Mouse (Mus musculus) naive thymus-derived CD4-positive, alpha-beta T cell, adult 2 months (primary cell): Measurements from ENCODE around the gene Prl7a1.

ENCODE experiments used
- DNase-seq: peaks from one replicate; pipeline ENCODE4 v3.0.0-alpha.2; 2011; ENCODE audit warnings: low read depth

Gene Prl7a1

DNA sequence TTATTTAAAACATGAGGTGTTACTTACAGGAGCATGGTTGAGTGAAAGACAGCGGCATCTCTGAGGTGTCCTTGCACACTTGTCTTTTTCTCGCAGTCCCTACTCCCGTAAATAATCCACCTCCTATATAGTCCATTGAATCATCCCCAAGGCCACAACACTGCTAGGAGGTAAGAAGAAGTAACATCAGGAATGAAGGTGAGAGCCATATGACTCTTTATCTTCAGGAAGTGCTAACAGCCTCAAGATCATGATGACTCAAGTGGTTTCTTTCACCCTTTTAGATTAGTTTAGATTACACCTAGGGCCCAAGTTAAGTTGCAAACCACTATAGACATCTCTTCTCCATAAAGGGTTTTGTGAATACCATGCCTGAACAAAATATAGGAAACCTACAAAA lies at the start of gene Prl7a1:
Gene Prl7a1 (minus strand): TSS at position 101 of the 400 bp plus-strand sequence.
- DNase-seq, result no peak

DNA sequence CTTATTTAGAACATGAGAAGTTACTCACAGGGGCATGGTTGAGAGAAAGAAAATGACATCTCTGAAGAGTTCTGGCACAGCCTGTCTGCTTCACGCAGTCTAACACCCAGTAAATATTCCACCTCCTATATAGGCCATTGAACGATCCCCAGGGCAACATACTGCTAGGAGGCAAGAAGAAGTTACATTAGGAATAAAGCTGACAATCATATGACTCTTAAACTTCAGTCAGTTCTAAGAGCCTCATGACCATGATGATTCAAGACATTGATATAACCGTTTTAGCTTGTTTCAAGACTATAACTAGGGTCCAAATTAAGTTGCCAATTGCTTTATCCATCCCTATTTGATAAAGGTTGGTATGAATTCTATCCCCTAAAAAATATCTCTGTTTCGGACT lies 25.6 kb upstream of the Prl7a1 start, which contains the start of gene Prl7a2:
Gene Prl7a2 (minus strand): TSS at position 101 of the 400 bp plus-strand sequence.
- DNase-seq, result no peak

DNA sequence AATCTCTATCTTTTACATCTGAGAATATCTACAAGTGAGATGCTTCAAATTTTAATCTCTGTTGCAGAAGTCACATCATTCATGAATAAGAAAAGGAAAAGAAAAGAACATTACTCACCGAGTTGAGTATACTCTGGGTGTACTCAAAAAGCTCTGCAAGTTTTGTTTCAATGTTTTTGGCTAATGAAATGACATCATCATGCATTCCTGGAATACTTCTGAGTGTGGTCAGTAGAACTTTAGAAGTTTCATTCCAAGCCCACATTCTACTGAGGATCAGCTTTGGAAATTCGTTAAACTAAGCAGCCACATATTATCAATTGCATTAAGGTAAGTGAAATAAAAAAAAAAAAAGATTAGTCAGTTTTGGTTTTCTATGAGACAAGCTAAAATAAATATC lies 18.5 kb upstream of the Prl7a1 start:
- no peak for DNase-seq

DNA sequence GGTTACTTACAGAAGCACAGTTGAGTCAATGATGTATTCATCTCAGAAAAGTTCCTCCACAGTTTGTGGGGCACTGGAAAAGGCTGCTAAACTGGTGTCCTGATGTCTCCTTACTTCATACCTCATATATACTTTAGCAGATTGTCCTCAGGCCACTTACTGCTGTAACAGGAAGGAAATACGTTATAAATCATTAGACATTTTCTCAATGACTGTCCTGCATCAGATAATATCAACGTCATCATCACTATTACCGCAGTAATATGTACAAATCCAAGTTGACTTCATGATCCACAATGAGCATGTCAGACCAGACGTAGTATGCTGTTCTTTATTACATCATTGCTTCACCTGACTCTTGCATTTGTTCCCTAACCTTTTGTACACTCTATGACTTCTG lies 31.8 kb downstream of the Prl7a1 start, which contains the start of gene Prl7b1:
Gene Prl7b1 (minus strand): TSS at position 101 of the 400 bp plus-strand sequence.
- DNase-seq, result no peak
